Mouse (Mus musculus): ENCODE results near the gene Rps6ka3.

Gene Rps6ka3

GRCm38 (mm10) chrX:159321342-159321741, 111.2 kb downstream of the Rps6ka3 start:
- in situ Hi-C loops (cut with MboI), result no loop called here

DNA sequence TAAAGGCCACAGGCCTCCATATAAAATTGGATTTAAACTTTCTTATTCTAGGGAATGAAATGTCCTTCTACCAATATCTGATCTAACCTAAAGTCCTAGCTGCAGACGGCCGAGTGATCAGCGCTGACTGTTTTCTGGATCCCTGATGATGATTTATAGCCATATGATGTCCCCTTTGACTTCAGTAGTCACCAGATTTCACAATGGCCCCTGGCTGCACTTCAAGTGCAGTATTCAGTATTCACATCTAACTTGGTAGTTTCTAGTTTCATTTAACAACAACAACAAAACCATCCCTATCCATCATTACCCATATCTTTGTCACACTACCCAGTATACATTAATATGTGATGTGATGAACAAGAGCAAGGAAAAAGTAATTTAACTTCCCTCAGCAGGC, 154.4 kb downstream of the Rps6ka3 start:
- in situ Hi-C loops (cut with MboI), result no loop called here

DNA sequence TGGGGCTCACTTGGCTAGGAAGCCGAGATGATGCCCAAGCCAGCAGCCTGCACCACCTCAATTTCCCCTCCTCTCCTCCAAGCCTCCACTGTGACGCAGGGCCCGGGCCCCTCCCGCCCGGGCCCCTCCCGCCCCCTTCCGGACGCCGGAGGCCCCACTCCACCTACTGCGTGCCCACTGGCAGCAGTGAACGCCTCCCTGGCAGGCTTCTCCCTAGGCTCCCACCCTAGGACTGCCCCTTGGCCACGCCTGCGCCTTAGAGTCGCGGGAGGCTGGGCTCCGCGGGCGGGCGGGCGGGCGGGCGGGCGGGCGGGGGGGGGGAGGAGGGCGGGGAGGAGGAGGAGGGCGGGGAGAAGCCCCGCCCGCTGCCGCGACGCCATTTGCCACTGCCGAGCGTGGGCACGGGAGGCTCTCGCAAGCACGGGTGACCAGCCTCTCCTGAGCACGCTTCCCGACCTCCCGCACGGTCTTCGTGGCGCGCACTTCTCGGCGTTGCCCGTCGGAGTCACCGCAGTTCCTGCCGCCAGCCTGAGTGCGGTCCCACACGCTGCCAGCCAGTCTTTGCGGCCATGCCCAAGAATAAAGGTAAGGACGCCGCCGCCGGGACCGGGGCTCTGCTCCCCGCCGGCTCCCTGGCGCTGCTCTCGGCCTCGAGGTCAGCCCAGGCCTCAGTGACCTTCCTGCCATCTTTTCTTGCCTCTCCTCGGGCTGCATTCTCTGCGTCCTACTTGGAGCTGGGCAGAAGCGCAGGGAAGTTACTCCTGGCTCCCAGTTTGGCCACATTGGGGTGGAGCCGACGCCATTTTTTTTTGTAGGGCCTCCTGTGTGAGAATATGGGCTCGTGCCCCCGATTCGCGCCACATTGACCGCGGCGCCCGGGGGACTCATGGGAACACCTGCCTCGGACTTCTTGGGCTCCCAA, 162.0 kb downstream of the Rps6ka3 start, which contains the start of gene Eif1ax:
Gene Eif1ax, plus strand, starts transcription at position 348 of the 922 bp plus-strand sequence.
- in situ Hi-C loops (cut with MboI), result no loop called here

GRCm38 (mm10) chrX:159372753-159373144, 162.6 kb downstream of the Rps6ka3 start:
- in situ Hi-C loops (cut with MboI), result no loop called here

DNA sequence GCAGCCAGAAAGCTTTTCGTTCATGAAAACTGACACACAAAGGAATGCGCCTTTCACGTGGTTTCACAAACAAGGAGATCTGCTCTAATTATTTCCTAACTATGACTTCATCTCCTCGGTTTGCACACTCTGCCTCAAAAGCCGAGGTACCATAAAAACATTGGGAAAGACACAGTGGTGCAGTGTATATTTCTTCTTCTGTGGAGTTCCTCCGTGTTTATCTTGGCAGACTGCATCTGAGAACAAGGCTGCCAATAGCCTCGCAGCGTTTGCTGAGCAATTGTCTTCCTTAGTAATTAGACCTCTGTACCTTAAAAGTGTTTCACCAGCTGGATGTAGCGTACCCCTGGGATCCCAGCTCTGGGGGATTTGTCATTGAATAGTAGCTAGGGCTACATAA, 177.0 kb downstream of the Rps6ka3 start:
- in situ Hi-C loops (cut with MboI), result no loop called here

DNA sequence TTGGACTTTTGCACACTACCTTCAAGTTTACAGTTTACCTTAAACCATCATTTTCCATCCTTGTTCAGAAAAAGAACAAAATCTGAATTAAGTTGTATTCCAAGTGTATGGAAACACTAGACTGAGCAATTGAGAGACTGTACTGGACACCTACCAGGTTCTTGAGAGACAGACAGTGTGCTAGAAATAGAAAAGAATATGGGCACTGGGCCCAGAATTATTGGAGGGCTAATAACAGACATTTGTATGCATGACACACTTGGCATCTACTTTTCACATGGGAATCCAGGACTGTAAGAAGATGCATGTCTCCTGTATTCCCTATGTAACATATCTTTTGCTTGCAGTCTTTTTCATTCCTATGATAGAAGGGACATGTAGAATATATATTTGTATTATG, 178.8 kb downstream of the Rps6ka3 start:
- in situ Hi-C loops (cut with MboI), result no loop called here

DNA sequence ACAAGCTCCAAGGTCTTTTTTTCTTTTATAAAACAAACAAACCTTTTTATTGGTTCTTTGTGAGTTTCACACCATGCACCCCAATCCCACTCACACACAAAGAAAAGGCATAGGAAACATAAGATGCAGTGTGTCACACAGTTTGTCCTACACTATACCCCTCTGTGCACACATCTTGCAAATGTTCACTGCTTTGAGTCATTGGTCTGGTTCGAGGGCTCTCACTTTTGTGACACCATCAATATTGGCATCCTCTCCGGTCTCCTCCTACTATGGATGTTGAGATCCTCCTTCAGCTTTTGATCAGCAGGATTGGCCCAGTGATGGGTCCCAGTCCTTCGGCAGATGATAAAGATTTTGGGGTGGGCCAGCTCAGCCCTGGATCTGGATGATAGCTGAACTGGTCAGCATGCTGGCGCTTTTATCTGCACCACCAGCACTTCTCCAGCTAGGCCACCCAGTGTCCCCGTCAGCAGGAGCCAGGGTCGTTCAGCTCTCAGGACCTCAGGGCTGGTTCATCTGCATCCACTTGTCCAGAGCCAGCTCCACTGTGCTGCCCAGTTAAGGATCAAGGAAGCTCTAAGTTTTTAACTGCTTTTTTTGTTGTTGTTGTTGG, 180.3 kb downstream of the Rps6ka3 start:
- in situ Hi-C loops (cut with MboI), result no loop called here

DNA sequence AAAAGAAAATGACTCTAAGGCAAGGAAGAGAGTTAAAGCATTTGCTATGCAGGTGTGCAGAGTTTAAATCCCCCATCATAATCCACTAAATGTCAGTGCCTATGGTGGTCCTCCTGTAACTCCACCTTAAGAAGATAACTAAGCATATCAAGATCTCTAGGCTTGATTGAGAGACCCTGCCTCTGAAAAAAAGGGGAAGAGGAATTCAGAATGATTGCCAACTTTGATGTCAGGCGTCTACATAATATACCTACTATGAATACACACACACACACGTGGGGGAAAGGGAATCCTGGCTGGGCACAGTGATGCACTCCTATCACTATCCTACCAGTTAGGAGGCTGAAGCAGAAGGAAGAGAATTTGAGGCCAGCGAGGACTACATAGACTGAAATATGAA, 181.1 kb downstream of the Rps6ka3 start:
- in situ Hi-C loops (cut with MboI), result no loop called here

DNA sequence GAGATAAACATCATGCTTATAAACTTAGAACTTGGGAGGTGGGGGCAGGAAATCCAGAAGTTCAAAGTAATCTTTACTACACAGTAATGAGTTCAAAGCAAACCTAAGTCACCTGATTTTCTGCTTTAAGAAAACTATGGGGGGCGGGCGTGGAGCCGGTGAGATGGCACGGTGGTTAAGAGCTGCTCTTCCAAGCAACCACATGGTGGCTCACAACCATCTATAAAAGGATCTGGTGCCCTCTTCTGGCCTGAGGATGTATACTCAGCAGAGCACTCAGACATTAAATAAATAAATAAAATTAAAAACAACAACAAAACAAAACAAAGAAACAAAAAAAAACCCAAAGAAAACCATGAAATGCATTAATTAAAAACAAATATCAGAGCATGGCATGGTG, 199.1 kb downstream of the Rps6ka3 start:
- in situ Hi-C loops (cut with MboI), result no loop called here

- in situ Hi-C loops (cut with MboI), result no loop called here
Measured at GRCm38 (mm10) chrX:159414130-159414828, 204.2 kb downstream of the Rps6ka3 start, which contains the start of gene Map7d2. TSS of gene Map7d2 (plus strand) at chrX:159414572.

- in situ Hi-C loops (cut with MboI), result no loop called here
Measured at GRCm38 (mm10) chrX:159414829-159415673, 204.9 kb downstream of the Rps6ka3 start.

Measured in mature B cell (primary cell).